Comparison of ENCODE assay signal across 9 mouse cellular contexts in genomic region chr8:126157452-126158185, GRCm38 (mm10).
DNase-seq lines count a peak whose midpoint lies in the region; ATAC-seq and TF ChIP-seq lines count a peak whose summit lies in the region.
"Had no signal": no experiment of that assay in that cellular context is flagged by ENCODE, and none has a peak within 500 bp of the region (broad histone marks: within the 10 kb centered on the region; RNA-seq: fewer than 3 reads in every experiment).

No protein-coding gene starts in this region.

- intact Hi-C loops in left cerebral cortex, adult 2 months (cut with DNase I) = no loop called here

- TF ChIP-seq CTCF in left cerebral cortex, adult 2 months (IDR thresholded peaks at IDR 0.05) = peak; percentile 46

- no peak overlapping the region for H3K4me3 ChIP-seq in left cerebral cortex, adult 2 months
- H3K4me3 ChIP-seq in lung, embryonic 15.5 days = no peak overlapping the region
- H3K4me3 ChIP-seq: liver, embryonic 13.5 days had no signal

- 58% methylated on average over 8 of the region's 8 CpGs for WGBS in lung, embryonic 15.5 days

- H3K4me2 ChIP-seq in lung, embryonic 15.5 days = no peak overlapping the region
- H3K4me2 ChIP-seq: liver, embryonic 13.5 days had no signal

- DNase-seq in left cerebral cortex, adult 2 months (ENCODE audit: extremely low spot score in 1 of 2, low spot score in 2 of 2) = no peak
- no peak for DNase-seq in left cerebral cortex, adult 18-20 months (ENCODE audit: low spot score in 2 of 2)
- DNase-seq in adipocyte (ENCODE audit: low spot score) = peak; percentile 22
- DNase-seq in embryo, embryonic 10.5 days (ENCODE audit: low spot score) = peak; percentile 42
- no peak for DNase-seq in layer of hippocampus, postnatal 36 days
- DNase-seq: liver, embryonic 13.5 days had no signal

- ATAC-seq in lung, embryonic 15.5 days (ENCODE audit: borderline replicate concordance, extremely low read depth, low FRiP score, low TSS enrichment) = peak; percentile 46; the same call in 1 of the 2 replicates
- ATAC-seq in megakaryocyte progenitor cell, adult 5-6 weeks (replicated peaks; ENCODE audit: poor library complexity) = no peak
- ATAC-seq in erythroid progenitor cell, adult 5-6 weeks (replicated peaks; ENCODE audit: low FRiP score, poor library complexity, severe bottlenecking) = no peak

- H3K9ac ChIP-seq in lung, embryonic 15.5 days = no peak overlapping the region
- H3K9ac ChIP-seq: liver, embryonic 13.5 days had no signal

- peaks cover 31% of the 10 kb centered on the region for H3K4me1 ChIP-seq in lung, embryonic 15.5 days

- H3K9me3 ChIP-seq in lung, embryonic 15.5 days = no peaks in the 10 kb centered on the region
- H3K9me3 ChIP-seq: liver, embryonic 13.5 days had no signal

- no peaks in the 10 kb centered on the region for H3K36me3 ChIP-seq in lung, embryonic 15.5 days
- H3K36me3 ChIP-seq: liver, embryonic 13.5 days had no signal

- H3K27me3 ChIP-seq in lung, embryonic 15.5 days = no peaks in the 10 kb centered on the region

- H3K27ac ChIP-seq in left cerebral cortex, adult 2 months = no peak overlapping the region
- no peak overlapping the region for H3K27ac ChIP-seq in lung, embryonic 15.5 days
- H3K27ac ChIP-seq: liver, embryonic 13.5 days had no signal

Comparison
In these comparisons a context has a peak if more than half of its experiments do, and no peak if none do; other contexts are left out.
1. DNase-seq: peak in adipocyte (single experiment) and embryo, embryonic 10.5 days (single experiment); none in left cerebral cortex, adult 2 months (0 of 2), left cerebral cortex, adult 18-20 months (0 of 2) and layer of hippocampus, postnatal 36 days (0 of 2).